Mouse (Mus musculus): Measurements from ENCODE around the gene Adat1. TPM values are rescaled to one million over a fixed set of nuclear protein-coding genes. Genes with fewer than 3 reads are reported as not detected.

Gene Adat1
- polyA plus RNA-seq, 1 experiment from 2014 or later = 6.0 TPM

DNA sequence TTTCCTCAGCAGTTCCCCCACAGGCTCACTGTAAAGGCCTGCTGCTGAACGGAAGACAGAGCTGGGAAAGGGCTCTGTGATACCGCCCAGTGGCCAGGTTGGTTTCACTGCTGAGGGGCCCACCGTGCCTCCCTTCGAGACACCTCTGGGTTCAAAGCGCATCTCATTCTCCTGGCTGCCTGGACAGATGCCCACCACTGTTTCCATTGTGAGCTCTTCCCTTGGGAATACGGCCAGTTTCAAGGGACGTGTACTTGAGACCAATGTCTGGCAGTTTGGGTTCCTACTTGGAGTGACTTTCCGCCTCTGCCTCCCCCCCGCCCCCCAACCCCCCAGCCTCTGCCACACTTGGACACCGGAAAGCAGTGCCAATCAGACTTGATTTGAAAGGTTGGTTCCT is 29.0 kb downstream of the Adat1 start:
- WGBS = 55% methylated on average over 10 of the region's 10 CpGs
- no peak overlapping the region for H3K4me3 ChIP-seq (replicated peaks; ENCODE audit: low read length)
- no peaks in the 10 kb centered on the region for H3K9me3 ChIP-seq (ENCODE audit: control insufficient read depth, low read length)
- no peak overlapping the region for H3K9ac ChIP-seq
- no peak overlapping the region for H3K27ac ChIP-seq
- no peak overlapping the region for H3K4me2 ChIP-seq (replicated peaks)
- no peak for DNase-seq (ENCODE audit: low spot score)
- no peaks in the 10 kb centered on the region for H3K27me3 ChIP-seq (ENCODE audit: control insufficient read depth, insufficient read depth, low read length)
- no peaks in the 10 kb centered on the region for H3K36me3 ChIP-seq (replicated peaks; ENCODE audit: control insufficient read depth, insufficient read depth)
- ATAC-seq (ENCODE audit: low FRiP score) = no peak
- H3K4me1 ChIP-seq (replicated peaks; ENCODE audit: control insufficient read depth, insufficient read depth, low read length) = no peaks in the 10 kb centered on the region

DNA sequence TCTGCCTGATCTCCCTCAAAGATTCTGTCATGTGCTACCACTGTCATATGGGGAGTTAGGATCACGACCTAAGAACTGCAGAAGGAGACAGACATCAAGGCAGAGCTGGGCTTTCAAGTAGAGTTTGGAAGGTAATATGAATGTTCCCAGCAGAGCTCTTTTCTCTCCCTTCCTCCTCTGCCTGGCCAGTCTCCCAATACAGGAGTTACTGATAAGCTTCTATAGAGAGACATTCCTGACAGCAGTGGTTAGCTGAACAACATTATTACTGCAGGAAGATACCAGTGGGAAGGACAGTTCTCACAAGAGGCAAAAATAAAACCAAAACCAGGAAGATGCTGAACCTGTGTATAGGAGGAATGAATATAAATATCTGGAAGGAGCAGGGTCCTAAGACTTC is 29.5 kb downstream of the Adat1 start:
- H3K9ac ChIP-seq = no peak overlapping the region
- no peaks in the 10 kb centered on the region for H3K36me3 ChIP-seq (replicated peaks; ENCODE audit: control insufficient read depth, insufficient read depth)
- no peak overlapping the region for H3K4me2 ChIP-seq (replicated peaks)
- no peak overlapping the region for H3K27ac ChIP-seq
- H3K27me3 ChIP-seq (ENCODE audit: control insufficient read depth, insufficient read depth, low read length) = no peaks in the 10 kb centered on the region
- H3K4me1 ChIP-seq (replicated peaks; ENCODE audit: control insufficient read depth, insufficient read depth, low read length) = no peaks in the 10 kb centered on the region
- 73% methylated on average over 1 of the region's 1 CpGs for WGBS
- H3K4me3 ChIP-seq (replicated peaks; ENCODE audit: low read length) = no peak overlapping the region
- DNase-seq (ENCODE audit: low spot score) (no peak), ATAC-seq (ENCODE audit: low FRiP score) (no peak)
- H3K9me3 ChIP-seq (ENCODE audit: control insufficient read depth, low read length) = no peaks in the 10 kb centered on the region

DNA sequence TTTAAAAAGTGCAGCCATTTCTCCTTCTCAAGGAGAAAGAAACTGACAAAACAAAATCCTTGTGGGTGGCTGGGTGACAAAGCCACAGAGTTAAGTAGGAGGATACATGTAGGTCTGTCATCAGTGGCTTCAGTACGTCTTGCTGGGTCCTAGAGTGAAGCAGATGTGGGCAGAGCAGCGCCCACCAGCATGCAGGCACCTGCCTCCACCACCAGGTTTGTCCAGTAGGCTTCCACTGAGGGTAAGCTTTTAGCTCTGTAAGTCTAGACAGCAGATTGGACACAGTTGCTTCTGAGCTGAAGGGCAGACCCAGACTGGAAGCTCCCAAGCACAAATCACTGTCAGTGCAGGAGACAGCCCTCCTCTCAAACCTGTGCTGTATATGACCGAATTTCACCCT is 30.8 kb downstream of the Adat1 start:
- ATAC-seq (ENCODE audit: low FRiP score) (no peak), DNase-seq (ENCODE audit: low spot score) (no peak)
- Histone ChIP-seq H3K36me3 (replicated peaks; ENCODE audit: control insufficient read depth, insufficient read depth) (peaks cover 11% of the 10 kb centered on the region), H3K9ac (no peak overlapping the region), H3K27ac (no peak overlapping the region), H3K4me1 (replicated peaks; ENCODE audit: control insufficient read depth, insufficient read depth, low read length) (no peaks in the 10 kb centered on the region), H3K9me3 (ENCODE audit: control insufficient read depth, low read length) (no peaks in the 10 kb centered on the region), H3K4me3 (replicated peaks; ENCODE audit: low read length) (no peak overlapping the region), H3K27me3 (ENCODE audit: control insufficient read depth, insufficient read depth, low read length) (no peaks in the 10 kb centered on the region), H3K4me2 (replicated peaks) (no peak overlapping the region)
- 72% methylated on average over 3 of the region's 3 CpGs for WGBS

DNA sequence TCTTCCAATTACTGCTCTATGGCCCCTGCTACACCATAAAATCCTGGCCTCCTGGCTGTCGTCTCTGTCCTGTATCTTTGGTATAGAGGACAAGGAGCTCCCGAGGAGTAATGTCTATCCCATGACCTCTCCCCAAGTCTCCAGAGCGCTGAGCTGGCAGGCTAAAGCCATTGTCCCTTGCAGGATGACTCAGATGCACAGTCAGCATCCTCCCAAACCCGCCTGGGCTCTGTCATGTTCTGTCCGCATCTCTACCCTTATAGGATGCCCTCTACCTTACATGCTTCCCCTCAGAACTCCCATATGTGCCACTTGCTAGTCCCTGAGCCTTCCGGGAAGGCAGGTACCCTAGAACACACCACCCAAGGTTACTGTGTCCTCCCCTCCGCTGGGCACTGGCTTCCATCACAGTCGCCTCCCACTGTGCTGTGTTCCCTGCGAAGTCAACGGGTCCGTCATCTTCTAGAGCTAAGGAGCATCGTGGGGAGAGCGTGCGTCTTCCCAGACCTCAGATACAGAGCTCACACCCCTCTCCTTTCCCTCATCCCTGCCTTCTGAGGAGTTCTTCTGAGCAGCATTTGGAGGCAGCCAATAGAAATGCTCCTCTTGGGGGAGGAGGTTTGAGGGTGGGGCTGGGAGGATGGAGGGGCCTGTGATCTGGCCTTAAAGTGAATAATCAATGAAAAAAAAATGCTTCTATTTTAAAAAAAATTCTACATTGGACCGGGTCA is 31.3 kb downstream of the Adat1 start:
- WGBS = 78% methylated on average over 15 of the region's 15 CpGs
- Histone ChIP-seq H3K9me3 (ENCODE audit: control insufficient read depth, low read length) (no peaks in the 10 kb centered on the region), H3K9ac (no peak overlapping the region)

DNA sequence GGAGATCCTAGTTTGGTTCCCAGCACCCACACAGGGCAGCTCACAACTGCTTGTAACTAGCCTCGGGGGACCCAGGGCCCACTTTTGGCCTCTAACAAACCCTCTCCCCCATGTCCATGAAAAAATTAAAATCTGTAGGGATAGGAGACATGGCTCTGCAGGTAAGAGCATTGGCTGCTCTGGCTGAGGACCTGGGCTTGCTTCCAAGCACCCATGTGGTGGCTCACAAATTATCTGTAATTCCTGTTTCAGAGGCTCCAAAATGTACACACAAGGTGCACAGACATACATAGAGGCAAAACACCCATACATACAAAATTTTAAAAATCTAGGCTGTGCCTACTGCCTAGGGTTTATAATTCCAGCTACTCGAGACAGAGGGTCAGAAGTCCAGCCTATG is 34.9 kb downstream of the Adat1 start:
- H3K27me3 ChIP-seq (ENCODE audit: control insufficient read depth, insufficient read depth, low read length) = no peaks in the 10 kb centered on the region
- 95% methylated on average over 2 of the region's 2 CpGs for WGBS
- no peak for ATAC-seq (ENCODE audit: low FRiP score)
- no peaks in the 10 kb centered on the region for H3K4me1 ChIP-seq (replicated peaks; ENCODE audit: control insufficient read depth, insufficient read depth, low read length)
- no peak overlapping the region for H3K4me3 ChIP-seq (replicated peaks; ENCODE audit: low read length)
- no peak overlapping the region for H3K4me2 ChIP-seq (replicated peaks)
- DNase-seq (ENCODE audit: low spot score) = no peak
- H3K27ac ChIP-seq = no peak overlapping the region
- H3K9me3 ChIP-seq (ENCODE audit: control insufficient read depth, low read length) = no peaks in the 10 kb centered on the region
- H3K36me3 ChIP-seq (replicated peaks; ENCODE audit: control insufficient read depth, insufficient read depth) = peaks cover 45% of the 10 kb centered on the region
- no peak overlapping the region for H3K9ac ChIP-seq

More for the DNA sequence above, 31.3 kb downstream of the Adat1 start:
- Histone ChIP-seq H3K4me1 (replicated peaks; ENCODE audit: control insufficient read depth, insufficient read depth, low read length) (no peaks in the 10 kb centered on the region), H3K4me2 (replicated peaks) (no peak overlapping the region), H3K4me3 (replicated peaks; ENCODE audit: low read length) (no peak overlapping the region), H3K27ac (no peak overlapping the region), H3K36me3 (replicated peaks; ENCODE audit: control insufficient read depth, insufficient read depth) (peaks cover 16% of the 10 kb centered on the region), H3K27me3 (ENCODE audit: control insufficient read depth, insufficient read depth, low read length) (no peaks in the 10 kb centered on the region)
- no peak for ATAC-seq (ENCODE audit: low FRiP score)
- DNase-seq (ENCODE audit: low spot score) = no peak

DNA sequence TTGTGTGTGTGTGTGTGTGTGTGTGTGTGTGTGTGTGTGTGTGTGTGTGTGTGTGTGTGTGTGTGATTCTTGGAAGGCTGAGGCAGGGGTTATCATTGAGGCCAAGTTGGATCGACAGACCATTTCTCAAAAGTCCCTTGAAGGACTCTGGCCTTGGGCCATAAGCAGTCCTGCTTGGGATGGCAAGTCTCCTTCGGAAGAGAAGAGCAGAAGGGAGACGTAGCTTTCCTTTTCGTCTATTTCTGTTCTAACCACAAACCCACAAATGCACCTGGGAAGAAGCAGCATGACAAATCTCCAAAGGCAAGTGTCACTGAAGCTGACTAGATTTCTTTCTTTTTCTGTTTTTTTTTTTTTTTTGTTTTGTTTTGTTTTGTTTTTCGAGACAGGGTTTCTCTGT is 36.2 kb downstream of the Adat1 start:
- H3K4me3 ChIP-seq (replicated peaks; ENCODE audit: low read length) = no peak overlapping the region
- no peak overlapping the region for H3K9ac ChIP-seq
- H3K4me2 ChIP-seq (replicated peaks) = no peak overlapping the region
- no peaks in the 10 kb centered on the region for H3K4me1 ChIP-seq (replicated peaks; ENCODE audit: control insufficient read depth, insufficient read depth, low read length)
- no peaks in the 10 kb centered on the region for H3K9me3 ChIP-seq (ENCODE audit: control insufficient read depth, low read length)
- no peak for ATAC-seq (ENCODE audit: low FRiP score)
- no peaks in the 10 kb centered on the region for H3K27me3 ChIP-seq (ENCODE audit: control insufficient read depth, insufficient read depth, low read length)
- DNase-seq (ENCODE audit: low spot score) = no peak
- 90% methylated on average over 5 of the region's 5 CpGs for WGBS
- H3K27ac ChIP-seq = no peak overlapping the region
- peaks cover 58% of the 10 kb centered on the region for H3K36me3 ChIP-seq (replicated peaks; ENCODE audit: control insufficient read depth, insufficient read depth)

DNA sequence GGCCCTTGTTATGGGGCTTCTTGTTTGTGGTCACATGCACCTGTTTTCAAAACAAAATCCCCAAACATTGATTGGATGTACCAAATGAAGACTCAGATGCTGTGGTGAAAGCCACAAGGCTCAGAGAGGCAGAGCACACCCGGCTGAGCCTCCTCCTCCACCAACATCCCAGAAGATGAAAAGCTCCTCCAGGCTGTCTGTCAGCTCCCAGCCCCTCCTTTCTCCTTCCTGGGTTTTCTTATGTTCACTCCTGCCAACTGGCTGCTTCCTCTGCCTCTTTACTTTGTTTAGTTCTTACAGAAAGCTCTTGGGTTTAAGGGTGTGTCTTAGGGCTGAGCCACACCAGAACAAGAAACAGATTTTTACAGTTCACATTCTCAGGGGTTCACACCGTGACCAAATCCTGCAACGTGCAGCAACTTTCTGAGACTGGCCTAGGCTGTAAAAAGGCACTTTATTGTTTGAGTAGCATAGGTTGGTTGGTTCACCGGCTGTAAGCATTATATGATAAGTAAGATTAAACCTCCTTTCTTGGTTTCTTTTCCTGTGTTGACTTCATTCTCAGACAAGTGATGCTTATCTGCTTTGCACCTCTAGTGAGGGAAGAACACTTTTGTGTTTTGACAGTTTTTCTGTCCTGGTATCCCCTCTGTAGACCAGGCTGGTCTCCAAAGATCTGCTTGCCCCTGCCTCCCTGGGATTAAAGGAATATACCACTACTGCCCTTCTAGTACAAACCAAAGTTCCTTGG is 37.1 kb downstream of the Adat1 start:
- Histone ChIP-seq H3K27ac (no peak overlapping the region), H3K36me3 (replicated peaks; ENCODE audit: control insufficient read depth, insufficient read depth) (peaks cover 63% of the 10 kb centered on the region), H3K4me2 (replicated peaks) (no peak overlapping the region), H3K9me3 (ENCODE audit: control insufficient read depth, low read length) (no peaks in the 10 kb centered on the region), H3K9ac (no peak overlapping the region), H3K27me3 (ENCODE audit: control insufficient read depth, insufficient read depth, low read length) (no peaks in the 10 kb centered on the region), H3K4me3 (replicated peaks; ENCODE audit: low read length) (no peak overlapping the region), H3K4me1 (replicated peaks; ENCODE audit: control insufficient read depth, insufficient read depth, low read length) (no peaks in the 10 kb centered on the region)
- DNase-seq (ENCODE audit: low spot score) (no peak), ATAC-seq (ENCODE audit: low FRiP score) (no peak)
- 92% methylated on average over 4 of the region's 4 CpGs for WGBS

DNA sequence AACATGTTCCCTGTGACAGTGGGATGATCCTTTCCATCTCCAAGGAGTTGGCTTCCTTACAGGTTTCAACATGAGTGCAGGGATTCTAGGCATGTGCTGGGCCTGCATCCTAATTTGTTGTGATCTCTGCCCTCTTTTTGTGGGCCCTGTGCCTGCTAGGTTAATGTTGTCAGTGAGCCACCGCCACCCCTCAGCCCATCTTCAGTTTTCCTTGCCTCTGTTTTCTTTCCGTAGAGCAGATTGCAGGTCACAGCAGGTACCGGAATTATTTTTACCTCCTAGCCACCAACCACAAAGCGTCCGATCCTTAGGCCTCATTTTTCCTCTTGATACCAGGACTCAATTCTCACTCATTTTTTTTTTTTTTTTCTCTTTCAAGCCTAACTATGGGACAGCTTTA is 40.2 kb downstream of the Adat1 start:
- DNase-seq (ENCODE audit: low spot score) = no peak
- Histone ChIP-seq H3K9ac (no peak overlapping the region), H3K27me3 (ENCODE audit: control insufficient read depth, insufficient read depth, low read length) (no peaks in the 10 kb centered on the region), H3K9me3 (ENCODE audit: control insufficient read depth, low read length) (no peaks in the 10 kb centered on the region), H3K27ac (no peak overlapping the region), H3K4me1 (replicated peaks; ENCODE audit: control insufficient read depth, insufficient read depth, low read length) (no peaks in the 10 kb centered on the region), H3K4me2 (replicated peaks) (no peak overlapping the region), H3K4me3 (replicated peaks; ENCODE audit: low read length) (no peak overlapping the region), H3K36me3 (replicated peaks; ENCODE audit: control insufficient read depth, insufficient read depth) (peaks cover 88% of the 10 kb centered on the region)
- WGBS = 90% methylated on average over 5 of the region's 5 CpGs
- no peak for ATAC-seq (ENCODE audit: low FRiP score)

DNA sequence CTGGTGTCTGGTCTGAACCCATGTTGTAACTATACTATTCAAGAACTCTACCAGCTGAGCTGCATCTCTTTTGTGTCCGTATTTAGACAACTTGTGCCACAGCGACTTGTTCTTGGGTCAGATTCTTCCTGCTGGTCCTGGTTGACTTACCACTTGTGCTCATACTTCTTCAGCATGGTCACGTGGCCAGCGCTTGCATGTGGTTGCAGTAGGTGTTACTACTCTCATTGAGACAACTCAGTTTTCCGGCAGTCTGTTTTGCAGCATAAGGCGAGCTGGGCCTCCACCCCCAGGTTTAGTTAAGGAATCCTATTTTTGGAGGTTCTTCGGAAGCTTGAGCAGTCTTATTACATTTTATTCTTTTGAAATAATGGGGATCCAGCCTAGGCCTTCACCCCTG is 40.8 kb downstream of the Adat1 start:
- WGBS = 94% methylated on average over 7 of the region's 7 CpGs
- ATAC-seq (ENCODE audit: low FRiP score) (no peak), DNase-seq (ENCODE audit: low spot score) (no peak)
- Histone ChIP-seq H3K27ac (no peak overlapping the region), H3K9ac (no peak overlapping the region), H3K4me1 (replicated peaks; ENCODE audit: control insufficient read depth, insufficient read depth, low read length) (no peaks in the 10 kb centered on the region), H3K4me2 (replicated peaks) (no peak overlapping the region), H3K27me3 (ENCODE audit: control insufficient read depth, insufficient read depth, low read length) (no peaks in the 10 kb centered on the region), H3K36me3 (replicated peaks; ENCODE audit: control insufficient read depth, insufficient read depth) (peaks cover 88% of the 10 kb centered on the region), H3K9me3 (ENCODE audit: control insufficient read depth, low read length) (no peaks in the 10 kb centered on the region), H3K4me3 (replicated peaks; ENCODE audit: low read length) (no peak overlapping the region)
